Mouse (Mus musculus) neural tube, embryonic 14.5 days (tissue): Measurements from ENCODE around the gene Epas1. TPM values are rescaled to one million over a fixed set of nuclear protein-coding genes. Genes with fewer than 3 reads are reported as not detected.

Source experiments
- ATAC-seq: fragments of 200-750 bp; cut with Nextera tagmentation; 2 replicates; pipeline ENCODE4 v1.8.0; 2017; ENCODE audit warnings: low read depth, mild to moderate bottlenecking, moderate TSS enrichment, moderate library complexity
- H3K27ac ChIP-seq: fragments of 300-500 bp; sonication (generic); 2 replicates; pipeline ENCODE4 v1.5.1; 2014; ENCODE audit warnings: low read depth, mild to moderate bottlenecking, control low read depth, low read length, moderate library complexity, mixed read lengths
- H3K27me3 ChIP-seq: fragments of 300-500 bp; sonication (generic); 2 replicates; pipeline ENCODE4 v1.6.1; 2014; ENCODE audit warnings: low read length; ENCODE audit not compliant: control insufficient read depth, insufficient read depth
- H3K36me3 ChIP-seq: fragments of 300-500 bp; sonication (generic); 2 replicates; pipeline ENCODE4 v1.6.1; 2014; ENCODE audit warnings: low read length, mixed read lengths; ENCODE audit not compliant: control insufficient read depth, insufficient read depth
- H3K4me1 ChIP-seq: fragments of 300-500 bp; sonication (generic); 2 replicates; pipeline ENCODE4 v1.6.1; 2014; ENCODE audit warnings: low read length; ENCODE audit not compliant: control insufficient read depth, insufficient read depth
- H3K4me2 ChIP-seq: fragments of 300-500 bp; sonication (generic); 2 replicates; pipeline ENCODE4 v1.6.1; 2014; ENCODE audit warnings: mild to moderate bottlenecking, low read depth, low read length, control low read depth
- H3K4me3 ChIP-seq: fragments of 300-500 bp; sonication (generic); 2 replicates; pipeline ENCODE4 v1.5.1; 2014; ENCODE audit warnings: low read depth, low read length, control low read depth, mixed read lengths
- H3K9ac ChIP-seq: fragments of 300-500 bp; sonication (generic); replicated peaks from 2 replicates; pipeline ENCODE4 v1.6.1; 2014; ENCODE audit warnings: low read depth, mild to moderate bottlenecking, control low read depth, low read length, mixed read lengths
- H3K9me3 ChIP-seq: fragments of 300-500 bp; sonication (generic); 2 replicates; pipeline ENCODE4 v1.6.1; 2016; ENCODE audit warnings: low read length; ENCODE audit not compliant: control insufficient read depth
- WGBS: fragments of 180-500 bp; shearing (Covaris S2); extraction: QIAGEN DNeasy Blood & Tissue Kit; methylation state at CpG from one replicate; pipeline ENCODE4 v1.1.7; 2014; 5-methylcytosine and 5-hydroxymethylcytosine counted together
- polyA plus RNA-seq: library from polyadenylated mRNA; unstranded; fragments of >200 nt; fragmentation: Nextera tagmentation; extraction: Ambion mirVana; gene quantifications from 2 replicates; pipeline ENCODE4 v1.2.1, GENCODE M21; 2014

Gene Epas1
- polyA plus RNA-seq, 1 experiment from 2014 or later = 6.6 TPM

DNA sequence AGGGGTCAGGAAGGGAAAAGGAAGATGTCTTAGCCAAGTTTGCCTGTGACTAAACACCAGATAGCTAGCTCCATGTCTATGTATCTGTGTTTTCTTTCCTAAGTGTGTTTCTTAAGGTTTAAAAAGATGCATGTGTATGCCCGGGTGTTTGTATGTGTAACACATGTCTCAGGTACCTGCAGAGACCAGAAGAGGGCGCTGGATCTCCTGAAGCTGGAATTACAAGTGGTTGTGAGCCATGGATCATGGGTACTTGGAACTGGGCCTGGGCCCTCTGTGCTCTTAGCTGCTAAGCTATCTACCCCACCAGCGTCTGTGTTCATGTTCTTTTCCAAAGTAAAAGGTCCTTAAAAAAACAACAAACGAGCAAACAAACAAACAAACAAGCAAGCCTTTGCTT lies 12.9 kb downstream of the Epas1 start:
- H3K9me3 ChIP-seq = no peaks in the 10 kb centered on the region
- WGBS = 87% methylated on average over 4 of the region's 4 CpGs
- H3K4me1 ChIP-seq = no peaks in the 10 kb centered on the region
- H3K27ac ChIP-seq = no peak overlapping the region
- H3K9ac ChIP-seq = no peak overlapping the region
- no peaks in the 10 kb centered on the region for H3K27me3 ChIP-seq
- H3K36me3 ChIP-seq = no peaks in the 10 kb centered on the region
- no peak for ATAC-seq
- no peak overlapping the region for H3K4me3 ChIP-seq
- no peak overlapping the region for H3K4me2 ChIP-seq

DNA sequence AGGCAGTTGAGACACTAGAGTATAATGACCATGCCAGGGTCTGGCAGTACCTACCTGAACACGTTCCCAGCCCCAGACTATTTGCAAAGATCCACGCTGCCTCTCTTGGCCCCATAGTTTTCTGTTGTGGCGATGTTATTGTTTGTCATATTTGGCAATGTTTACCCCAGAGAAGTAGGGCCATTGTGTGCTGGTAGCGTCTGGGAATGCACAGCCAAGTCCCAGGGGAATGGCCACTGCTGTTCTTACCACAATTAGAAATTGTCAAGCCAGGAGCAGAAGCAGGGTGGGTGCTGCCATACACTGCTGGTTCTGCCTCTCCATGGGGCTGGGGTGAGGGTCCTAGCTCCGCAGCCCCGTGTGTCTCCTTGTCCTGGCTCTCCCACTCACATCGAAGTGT lies 15.1 kb downstream of the Epas1 start:
- 85% methylated on average over 7 of the region's 7 CpGs for WGBS
- no peak overlapping the region for H3K4me3 ChIP-seq
- no peaks in the 10 kb centered on the region for H3K9me3 ChIP-seq
- ATAC-seq = no peak
- no peaks in the 10 kb centered on the region for H3K36me3 ChIP-seq
- no peak overlapping the region for H3K4me2 ChIP-seq
- no peaks in the 10 kb centered on the region for H3K4me1 ChIP-seq
- H3K27ac ChIP-seq = no peak overlapping the region
- no peaks in the 10 kb centered on the region for H3K27me3 ChIP-seq
- no peak overlapping the region for H3K9ac ChIP-seq

DNA sequence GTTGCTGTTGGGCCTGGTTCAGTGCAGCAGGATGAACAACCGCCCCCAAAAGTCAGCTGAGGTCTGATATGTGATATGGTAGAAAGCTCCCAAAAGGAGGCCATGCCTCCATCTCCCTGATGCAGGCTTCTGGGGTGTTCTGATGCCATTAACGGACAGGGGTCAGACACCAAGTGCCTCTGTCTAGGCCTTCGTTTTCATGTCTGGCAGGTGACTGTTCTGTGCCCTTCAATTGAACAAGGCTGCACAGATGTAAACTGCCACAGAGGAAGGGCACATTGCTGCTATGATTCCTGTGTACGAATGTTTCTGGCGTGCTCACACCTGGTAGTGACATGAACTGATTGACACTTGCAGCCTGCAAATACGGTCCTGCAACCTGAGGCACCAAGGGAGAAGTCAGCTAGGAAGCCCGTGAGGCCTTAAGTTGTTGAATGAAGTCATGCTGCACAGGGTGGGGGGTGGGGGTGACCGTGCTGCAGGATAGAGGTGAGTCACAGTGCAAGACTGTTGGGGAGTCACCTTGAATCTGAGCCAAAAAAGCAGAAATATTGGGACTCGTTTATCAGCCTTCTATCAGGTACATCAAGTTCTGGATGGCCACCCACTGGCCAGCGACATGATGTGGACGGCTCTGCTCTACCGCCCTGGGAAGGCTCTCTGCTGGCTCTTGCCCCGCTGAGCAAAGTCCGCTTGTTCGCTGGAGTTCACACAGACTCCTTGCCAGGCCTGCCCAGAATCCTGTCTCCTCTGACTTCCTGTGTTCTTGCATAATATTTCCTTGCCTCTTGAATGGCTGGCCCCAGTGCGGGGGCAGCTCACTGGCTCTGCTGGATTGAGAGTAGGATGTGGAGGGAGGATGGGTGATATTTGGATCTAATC lies 16.1 kb downstream of the Epas1 start:
- WGBS = 81% methylated on average over 16 of the region's 16 CpGs
- no peak overlapping the region for H3K4me2 ChIP-seq
- H3K36me3 ChIP-seq = no peaks in the 10 kb centered on the region
- ATAC-seq = no peak
- H3K27ac ChIP-seq = no peak overlapping the region
- H3K27me3 ChIP-seq = no peaks in the 10 kb centered on the region
- H3K9ac ChIP-seq = no peak overlapping the region
- H3K4me3 ChIP-seq = no peak overlapping the region
- no peaks in the 10 kb centered on the region for H3K4me1 ChIP-seq
- no peaks in the 10 kb centered on the region for H3K9me3 ChIP-seq

DNA sequence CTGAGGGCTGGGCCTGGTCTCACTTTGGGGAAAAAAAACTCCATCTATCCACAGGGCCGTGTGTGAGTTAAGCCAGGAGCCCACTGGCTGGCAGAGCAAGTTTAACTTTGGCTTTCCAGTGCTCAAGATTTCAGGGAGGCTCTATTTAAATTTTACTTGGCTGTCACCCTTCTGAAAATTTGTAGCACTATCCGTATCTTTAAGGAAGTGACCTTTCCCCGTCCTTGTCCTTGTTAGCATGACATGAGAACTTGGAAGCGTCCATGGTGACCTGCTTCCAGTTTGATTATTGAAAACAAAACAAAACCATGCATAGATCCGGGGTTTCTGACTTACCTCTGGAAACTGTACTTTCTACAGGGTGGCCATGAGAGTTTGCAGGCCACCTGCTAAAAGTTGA lies 17.3 kb downstream of the Epas1 start:
- H3K9me3 ChIP-seq = no peaks in the 10 kb centered on the region
- H3K36me3 ChIP-seq = no peaks in the 10 kb centered on the region
- no peak overlapping the region for H3K9ac ChIP-seq
- no peaks in the 10 kb centered on the region for H3K27me3 ChIP-seq
- ATAC-seq = no peak
- 82% methylated on average over 5 of the region's 5 CpGs for WGBS
- no peak overlapping the region for H3K4me3 ChIP-seq
- no peak overlapping the region for H3K27ac ChIP-seq
- no peaks in the 10 kb centered on the region for H3K4me1 ChIP-seq
- no peak overlapping the region for H3K4me2 ChIP-seq

DNA sequence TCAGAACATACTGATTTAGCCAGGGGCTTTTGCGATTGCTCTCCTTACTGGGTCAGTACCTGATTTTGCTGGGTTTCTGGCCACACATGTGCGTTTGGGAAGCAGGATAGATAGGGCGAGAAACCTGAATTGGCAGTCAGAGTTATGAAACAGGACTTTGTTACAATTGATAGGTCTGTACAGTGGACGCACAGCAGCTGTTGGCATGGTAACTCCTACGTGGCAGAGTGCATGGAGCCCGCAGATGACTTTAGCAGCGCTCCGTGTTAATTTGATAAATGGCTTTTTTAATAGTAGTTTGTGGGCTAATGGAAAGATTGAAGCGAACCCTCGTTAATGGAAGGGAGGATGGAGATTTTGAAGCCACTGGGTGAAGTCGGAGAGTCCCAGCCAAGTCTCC lies 18.5 kb downstream of the Epas1 start:
- H3K4me3 ChIP-seq = no peak overlapping the region
- H3K9ac ChIP-seq = no peak overlapping the region
- no peak overlapping the region for H3K27ac ChIP-seq
- 54% methylated on average over 11 of the region's 11 CpGs for WGBS
- no peaks in the 10 kb centered on the region for H3K4me1 ChIP-seq
- ATAC-seq = no peak
- no peak overlapping the region for H3K4me2 ChIP-seq
- no peaks in the 10 kb centered on the region for H3K27me3 ChIP-seq
- H3K9me3 ChIP-seq = no peaks in the 10 kb centered on the region
- no peaks in the 10 kb centered on the region for H3K36me3 ChIP-seq

DNA sequence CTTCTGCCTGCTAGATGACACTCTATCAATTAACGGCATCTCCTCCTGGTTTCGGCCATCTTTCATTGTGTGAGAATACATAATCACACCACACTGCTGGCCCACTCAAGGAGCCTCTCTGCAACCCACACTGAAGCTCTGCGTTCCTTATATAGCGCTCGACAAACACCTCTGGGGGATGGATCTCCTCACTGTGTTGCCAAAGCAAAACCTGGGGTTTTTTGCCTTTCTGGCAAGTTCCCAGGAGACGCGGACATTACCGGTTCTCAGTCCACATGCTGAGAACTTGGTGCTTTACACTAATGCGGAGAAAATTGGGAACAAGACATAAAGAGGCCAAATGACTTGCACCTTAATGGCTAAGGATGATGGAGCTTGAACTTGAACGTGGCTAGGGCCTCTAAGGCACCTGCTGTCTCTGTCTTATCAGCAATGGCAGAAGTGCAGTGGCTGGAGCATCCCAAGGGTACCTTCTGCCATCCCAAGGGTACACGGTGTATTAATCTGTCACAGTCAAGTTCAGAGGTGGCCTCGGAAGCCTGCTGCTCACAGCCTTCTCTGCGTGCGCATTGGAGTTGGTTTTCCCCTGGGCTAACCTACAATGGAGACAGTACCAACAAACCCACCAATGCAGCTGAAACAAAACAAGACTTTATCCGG lies 19.6 kb downstream of the Epas1 start:
- Histone ChIP-seq H3K4me3 (no peak overlapping the region), H3K4me2 (no peak overlapping the region), H3K36me3 (no peaks in the 10 kb centered on the region), H3K27me3 (no peaks in the 10 kb centered on the region), H3K4me1 (no peaks in the 10 kb centered on the region), H3K9ac (no peak overlapping the region), H3K9me3 (no peaks in the 10 kb centered on the region), H3K27ac (no peak overlapping the region)
- ATAC-seq = no peak
- 90% methylated on average over 15 of the region's 15 CpGs for WGBS

DNA sequence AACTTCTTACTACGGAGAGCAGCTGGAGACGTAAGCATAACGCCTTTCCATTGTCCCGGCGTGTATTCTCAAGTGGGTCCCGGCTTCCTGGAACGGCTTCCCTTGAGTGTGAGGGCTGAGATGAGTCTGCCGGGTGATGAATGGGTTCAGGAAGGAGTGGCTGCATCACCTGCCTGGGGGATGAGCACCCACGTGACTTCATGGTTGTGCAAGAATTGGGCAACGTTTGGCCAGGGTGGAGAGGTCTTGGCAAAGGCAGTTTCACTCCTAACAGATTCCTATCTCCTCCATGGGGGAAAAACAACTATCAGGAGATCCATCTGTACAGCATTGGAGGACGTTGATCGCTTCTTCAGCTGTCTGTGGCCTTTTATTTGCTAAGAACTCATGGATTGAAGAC lies 23.0 kb downstream of the Epas1 start:
- no peak overlapping the region for H3K4me3 ChIP-seq
- H3K4me1 ChIP-seq = no peaks in the 10 kb centered on the region
- no peaks in the 10 kb centered on the region for H3K27me3 ChIP-seq
- no peak for ATAC-seq
- no peak overlapping the region for H3K9ac ChIP-seq
- H3K9me3 ChIP-seq = no peaks in the 10 kb centered on the region
- 82% methylated on average over 12 of the region's 12 CpGs for WGBS
- H3K4me2 ChIP-seq = no peak overlapping the region
- no peak overlapping the region for H3K27ac ChIP-seq
- H3K36me3 ChIP-seq = no peaks in the 10 kb centered on the region

DNA sequence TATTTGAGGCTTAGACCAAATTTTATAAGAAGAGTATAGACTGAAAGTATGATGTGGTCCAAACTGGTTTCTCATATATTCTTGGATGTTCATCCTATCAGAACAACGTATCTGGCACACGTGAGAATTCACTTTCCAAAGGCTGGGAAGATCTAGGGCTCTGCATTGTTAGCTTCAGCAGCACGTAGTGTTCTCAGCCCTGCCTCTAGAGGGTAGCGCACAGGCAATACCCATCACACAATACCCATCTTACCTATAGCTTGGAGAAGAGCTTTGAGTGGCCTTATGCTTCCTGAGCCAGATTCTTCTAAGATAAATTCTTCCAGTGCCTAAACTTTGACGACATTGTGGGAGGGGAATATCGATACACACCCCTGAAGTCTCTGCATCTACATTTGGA lies 24.6 kb downstream of the Epas1 start:
- H3K4me1 ChIP-seq = 0 out of 2 replicates have a peak, but pooled peaks cover 2% of the 10 kb centered on the region
- H3K4me2 ChIP-seq = no peak overlapping the region
- 95% methylated on average over 6 of the region's 6 CpGs for WGBS
- no peak overlapping the region for H3K4me3 ChIP-seq
- no peaks in the 10 kb centered on the region for H3K27me3 ChIP-seq
- no peak overlapping the region for H3K9ac ChIP-seq
- no peak overlapping the region for H3K27ac ChIP-seq
- no peak for ATAC-seq
- H3K9me3 ChIP-seq = no peaks in the 10 kb centered on the region
- H3K36me3 ChIP-seq = no peaks in the 10 kb centered on the region
